Mouse (Mus musculus) CH12.LX (cell line): ENCODE measurements around the gene Nup205. TPM values are rescaled to one million over a fixed set of nuclear protein-coding genes. Genes with fewer than 3 reads are reported as not detected.

Experiments
- DNase-seq: peaks from one replicate; pipeline ENCODE4 v3.0.0-alpha.2; 2013; ENCODE audit errors: extremely low read depth
- H3K27ac ChIP-seq: 2 replicates; pipeline ENCODE4 v1.5.1; 2012; ENCODE audit warnings: low read depth, mild to moderate bottlenecking, control low read depth, moderate library complexity; ENCODE audit not compliant: insufficient read depth
- H3K27me3 ChIP-seq: replicated peaks from 2 replicates; pipeline ENCODE3; 2012; ENCODE audit warnings: inconsistent platforms
- H3K36me3 ChIP-seq, 2 experiments: replicated peaks in 1 of 2; 2 replicates each; pipeline versions ENCODE3 to v1.6.1; 2012; ENCODE audit warnings: inconsistent platforms in 1 of 2, low read length in 1 of 2, mild to moderate bottlenecking in 1 of 2, mixed read lengths in 1 of 2, moderate library complexity in 1 of 2; ENCODE audit not compliant: control insufficient read depth in 1 of 2, insufficient read depth in 1 of 2
- H3K4me1 ChIP-seq, 2 experiments: 2 replicates each; pipeline ENCODE4 v1.6.1; 2012; ENCODE audit warnings: inconsistent platforms in 1 of 2, moderate library complexity in 1 of 2; ENCODE audit not compliant: insufficient read depth in 2 of 2, control insufficient read depth in 1 of 2
- H3K4me2 ChIP-seq: 2 replicates; pipeline ENCODE4 v1.6.1; 2012; ENCODE audit warnings: low read depth, mild to moderate bottlenecking, control low read depth; ENCODE audit not compliant: poor library complexity, insufficient read depth, severe bottlenecking
- H3K4me3 ChIP-seq, 3 experiments: fragments of 150-350 bp in 1 of 3; sonication (generic) in 1 of 3; replicated peaks in 1 of 3; 2 replicates each; pipeline versions ENCODE3 to v1.5.1; 2011 to 2012; ENCODE audit warnings: low read depth in 2 of 3, low read length in 2 of 3, mild to moderate bottlenecking in 2 of 3, moderate library complexity in 2 of 3, control low read depth in 1 of 3, improper control_type of control experiment in 1 of 3, inconsistent platforms in 1 of 3, mixed read lengths in 1 of 3; ENCODE audit not compliant: poor library complexity in 1 of 3
- H3K79me2 ChIP-seq: replicated peaks from 2 replicates; pipeline ENCODE4 v1.6.1; 2012; ENCODE audit warnings: mild to moderate bottlenecking, moderate library complexity; ENCODE audit not compliant: control insufficient read depth, poor library complexity, insufficient read depth, severe bottlenecking; ENCODE audit errors: extremely low read depth
- H3K9ac ChIP-seq: 2 replicates; pipeline ENCODE4 v1.6.1; 2012; ENCODE audit warnings: low read depth, mild to moderate bottlenecking, control low read depth, moderate library complexity; ENCODE audit not compliant: insufficient read depth
- H3K9me3 ChIP-seq: replicated peaks from 2 replicates; pipeline ENCODE3; 2012; ENCODE audit warnings: low read length, inconsistent platforms, mixed read lengths
- BHLHE40 ChIP-seq: IDR thresholded peaks from 2 replicates; pipeline ENCODE4 v1.6.1; 2011; ENCODE audit warnings: mild to moderate bottlenecking, low read depth, low read length, improper control_type of control experiment
- CHD1 ChIP-seq: IDR thresholded peaks from 2 replicates; pipeline ENCODE4 v1.6.1; 2012; ENCODE audit warnings: low read depth, low read length, improper control_type of control experiment, inconsistent platforms
- E2F4 ChIP-seq: IDR thresholded peaks from 2 replicates; pipeline ENCODE4 v1.6.1; 2011; ENCODE audit warnings: low read depth, low read length, improper control_type of control experiment; ENCODE audit not compliant: insufficient replicate concordance
- ELF1 ChIP-seq: IDR thresholded peaks from 2 replicates; pipeline ENCODE4 v1.6.1; 2014; ENCODE audit warnings: low read depth, mild to moderate bottlenecking, inconsistent platforms, low read length, improper control_type of control experiment
- GABPA ChIP-seq: IDR thresholded peaks from 2 replicates; pipeline ENCODE4 v1.6.1; 2012; ENCODE audit warnings: low read depth, low read length, improper control_type of control experiment, inconsistent platforms; ENCODE audit not compliant: insufficient replicate concordance
- IRF4 ChIP-seq: IDR thresholded peaks from 2 replicates; pipeline ENCODE4 v1.6.1; 2014; ENCODE audit warnings: low read depth, mild to moderate bottlenecking, inconsistent platforms, low read length, improper control_type of control experiment
- JUN ChIP-seq: IDR thresholded peaks from 2 replicates; pipeline ENCODE4 v1.6.1; 2011; ENCODE audit warnings: low read depth, mild to moderate bottlenecking, low read length, improper control_type of control experiment, moderate library complexity; ENCODE audit not compliant: insufficient read depth
- KAT2A ChIP-seq: IDR thresholded peaks from 2 replicates; pipeline ENCODE4 v1.6.1; 2012; ENCODE audit warnings: low read length, improper control_type of control experiment, inconsistent platforms; ENCODE audit not compliant: insufficient replicate concordance
- NRF1 ChIP-seq: IDR thresholded peaks from 2 replicates; pipeline ENCODE4 v1.6.1; 2014; ENCODE audit warnings: low read depth, mild to moderate bottlenecking, inconsistent platforms, low read length, improper control_type of control experiment, moderate library complexity
- PAX5 ChIP-seq: IDR thresholded peaks from 2 replicates; pipeline ENCODE4 v1.6.1; 2012; ENCODE audit warnings: low read length, inconsistent platforms, mixed read lengths
- POLR2A ChIP-seq: IDR thresholded peaks from 2 replicates; pipeline ENCODE4 v1.6.1; 2011; ENCODE audit warnings: low read depth, mild to moderate bottlenecking, improper control_type of control experiment, low read length
- POLR2AphosphoS2 ChIP-seq: IDR thresholded peaks from 2 replicates; pipeline ENCODE4 v1.6.1; 2011; ENCODE audit warnings: low read depth, low read length, improper control_type of control experiment
- RAD21 ChIP-seq: IDR thresholded peaks from 2 replicates; pipeline ENCODE4 v1.6.1; 2011; ENCODE audit warnings: low read depth, mild to moderate bottlenecking, low read length, improper control_type of control experiment, moderate library complexity
- RCOR1 ChIP-seq: conservative IDR thresholded peaks from 2 replicates; pipeline ENCODE4 v1.6.1; 2012; ENCODE audit warnings: low read depth, mild to moderate bottlenecking, inconsistent platforms, low read length, improper control_type of control experiment
- SMC3 ChIP-seq: IDR thresholded peaks from 2 replicates; pipeline ENCODE4 v1.6.1; 2011; ENCODE audit warnings: low read depth, low read length, improper control_type of control experiment
- TCF12 ChIP-seq: IDR thresholded peaks from 2 replicates; pipeline ENCODE4 v1.6.1; 2014; ENCODE audit warnings: low read depth, mild to moderate bottlenecking, inconsistent platforms, low read length, improper control_type of control experiment
- UBTF ChIP-seq: IDR thresholded peaks from 2 replicates; pipeline ENCODE4 v1.6.1; 2012; ENCODE audit warnings: low read depth, mild to moderate bottlenecking, inconsistent platforms, low read length, improper control_type of control experiment, moderate library complexity
- USF1 ChIP-seq: IDR thresholded peaks from 2 replicates; pipeline ENCODE4 v1.6.1; 2014; ENCODE audit warnings: low read depth, mild to moderate bottlenecking, inconsistent platforms, low read length, improper control_type of control experiment
- ZKSCAN1 ChIP-seq: IDR thresholded peaks from 2 replicates; pipeline ENCODE4 v1.6.1; 2012; ENCODE audit warnings: low read depth, inconsistent platforms, low read length, improper control_type of control experiment, borderline replicate concordance
- ZNF384 ChIP-seq: IDR thresholded peaks from 2 replicates; pipeline ENCODE4 v1.6.1; 2012; ENCODE audit warnings: low read depth, low read length, improper control_type of control experiment, inconsistent platforms
- dilution Hi-C: fragments of 300-500 bp; cut with MboI; formaldehyde crosslinking; loops from 2 replicates; pipeline ENCODE4 v1.14.3; 2020; ENCODE audit warnings: low sequenced_read_pairs; ENCODE audit not compliant: extremely low pct_unique_long_range_greater_than_20kb, extremely low pct_ligation_motif_present
- in situ Hi-C: fragments of 300-500 bp; cut with MboI; formaldehyde crosslinking; loops from 3 replicates; pipeline ENCODE4 v1.14.3; 2019; ENCODE audit warnings: low sequenced_read_pairs, low pct_ligation_motif_present, low pct_unique_long_range_greater_than_20kb, mixed read lengths
- polyA plus RNA-seq: library from polyadenylated mRNA; unstranded; fragments of >175 nt; gene quantifications from 2 replicates; pipeline ENCODE4 v1.2.1, GENCODE M21; 2012; ENCODE audit warnings: low read depth; ENCODE audit not compliant: insufficient read length
- total RNA-seq, 2 experiments: library from RNA; depleted of rRNA; stranded (reverse); fragments of 300-350 nt in 1 of 2; fragments of >200 nt in 1 of 2; gene quantifications; 2 replicates each; pipeline ENCODE4 v1.2.3; 2012 to 2014

The Nup205 gene
- total and polyA plus RNA-seq, 3 experiments = 82.0 to 121 (median 108) TPM

GRCm38 (mm10) chr6:35132806-35133205, 44.4 kb upstream of the Nup205 start:
- peaks cover 2 to 37% of the 10 kb centered on the region in 2 experiments; a peak in 3 of 4 replicates for H3K4me1 ChIP-seq
- TF ChIP-seq ZKSCAN1 (no peak), PAX5 (no peak), TCF12 (no peak), GABPA (no peak), ELF1 (no peak)
- H3K36me3 ChIP-seq = peaks cover 0 to 11% of the 10 kb centered on the region in 2 experiments
- H3K27ac ChIP-seq = no peak overlapping the region
- dilution Hi-C loops = no loop called here
- H3K9me3 ChIP-seq = no peaks in the 10 kb centered on the region
- in situ Hi-C loops = no loop called here
- H3K9ac ChIP-seq = peak overlapping the region; percentile 75
- peak overlapping the region; percentile 92 for H3K4me2 ChIP-seq
- DNase-seq = no peak
- peak overlapping the region; percentile 73 to 98 (median 93) for H3K4me3 ChIP-seq
- no peaks in the 10 kb centered on the region for H3K27me3 ChIP-seq
- H3K79me2 ChIP-seq = peaks cover 25% of the 10 kb centered on the region

GRCm38 (mm10) chr6:35133246-35133578, 44.0 kb upstream of the Nup205 start:
- TF ChIP-seq KAT2A = no peak
- TF ChIP-seq UBTF = peak; percentile 100
- TF ChIP-seq ZNF384 = no peak
- TF ChIP-seq GABPA = no peak
- TF ChIP-seq RAD21 = no peak
- TF ChIP-seq POLR2A = no peak
- no peak for TF ChIP-seq SMC3
- TF ChIP-seq USF1 = no peak
- TF ChIP-seq JUN = no peak
- no peak for TF ChIP-seq BHLHE40
- TF ChIP-seq E2F4 = no peak
- TF ChIP-seq NRF1 = no peak
- TF ChIP-seq POLR2AphosphoS2 = no peak
- TF ChIP-seq CHD1 = peak; percentile 82; the same call in 1 of the 2 replicates
- TF ChIP-seq RCOR1 = no peak
- no peak for TF ChIP-seq PAX5
- no peak for TF ChIP-seq IRF4
- TF ChIP-seq, all 38 proteins: peak for 2
- Histone ChIP-seq H3K9ac (peak overlapping the region; percentile 75), H3K9me3 (no peaks in the 10 kb centered on the region), H3K4me1 (peaks cover 2 to 37% of the 10 kb centered on the region in 2 experiments; a peak in 3 of 4 replicates), H3K4me2 (no peak overlapping the region), H3K4me3 (peak overlapping the region; percentile 73 to 98 (median 93)), H3K27me3 (no peaks in the 10 kb centered on the region), H3K36me3 (peaks cover 0 to 11% of the 10 kb centered on the region in 2 experiments), H3K79me2 (peaks cover 25% of the 10 kb centered on the region), H3K27ac (peak overlapping the region; percentile 51; the same call in 1 of the 2 replicates)
- dilution Hi-C loops (no loop called here), in situ Hi-C loops (no loop called here)
- DNase-seq = no peak
